Mouse (Mus musculus): ENCODE data around the gene Creb3l1. TPM values are rescaled to one million over a fixed set of nuclear protein-coding genes. Genes with fewer than 3 reads are reported as not detected.
A peak's percentile ranks its signal among the peaks of the same experiment; 100 is the strongest.

Gene Creb3l1
- polyA plus RNA-seq, 1 experiment = 22.5 TPM

DNA sequence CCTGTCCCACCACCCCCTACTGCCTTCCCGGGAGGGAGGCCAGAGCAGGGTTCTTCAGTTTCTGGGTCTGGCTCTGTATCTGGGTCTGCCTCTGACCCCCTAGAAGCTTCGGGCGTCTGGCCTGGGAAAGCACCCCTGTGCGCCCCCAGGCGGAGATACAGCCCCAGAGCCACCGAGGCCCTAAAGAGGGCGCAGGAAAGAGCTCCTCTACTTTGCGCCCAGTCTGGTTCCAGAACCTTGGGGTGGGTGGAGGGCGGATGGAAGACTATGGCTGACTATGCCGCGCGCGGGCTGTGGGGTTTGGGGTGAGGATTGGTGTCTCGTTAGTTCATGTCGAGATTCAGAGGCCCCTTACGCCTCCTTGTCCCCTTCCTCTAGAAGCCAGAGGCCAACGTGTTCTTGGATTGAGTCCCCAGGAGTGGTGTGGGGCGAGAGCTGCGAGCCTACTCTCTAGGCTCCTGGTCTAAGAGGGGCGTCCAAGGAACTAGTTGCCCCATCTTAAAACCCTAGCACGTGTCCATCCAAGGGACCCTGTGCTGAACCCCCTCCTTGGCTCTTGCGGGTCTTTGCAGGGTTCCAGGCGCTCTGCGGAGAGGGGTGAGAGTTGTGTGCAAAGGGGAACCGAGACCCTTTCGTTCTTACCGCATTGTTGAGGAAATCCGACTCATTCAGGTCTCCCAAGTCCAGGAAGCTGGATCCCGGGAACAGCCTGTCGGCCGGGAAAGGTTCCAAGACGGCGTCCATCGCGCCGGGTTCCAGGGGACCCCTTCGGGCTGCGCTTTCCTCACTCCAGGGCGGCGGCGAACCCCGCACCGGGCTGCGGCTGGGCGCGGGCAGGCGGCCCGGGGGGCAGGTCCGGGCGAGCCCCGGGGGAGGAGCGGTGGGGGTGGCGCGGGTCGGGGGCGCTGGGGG, 684 bp downstream of the Creb3l1 start:
- Histone ChIP-seq H3K27ac (ENCODE audit: insufficient read depth, low read depth, low read length) (no peak overlapping the region; the same call in 1 of the 2 replicates), H3K4me3 (ENCODE audit: low read depth, low read length) (peak overlapping the region; percentile 77), H3K27me3 (ENCODE audit: control insufficient read depth, insufficient read depth, low read length) (peaks cover 7% of the 10 kb centered on the region), H3K4me1 (ENCODE audit: control insufficient read depth, insufficient read depth, insufficient read length, low read length) (peaks cover 22% of the 10 kb centered on the region), H3K36me3 (ENCODE audit: control insufficient read depth, insufficient read depth, low read length) (no peaks in the 10 kb centered on the region)
- WGBS = 18% methylated on average over 49 of the region's 56 CpGs
- TF ChIP-seq CTCF (IDR thresholded peaks at IDR 0.05; ENCODE audit: extremely low read depth, insufficient read length, insufficient replicate concordance, low read depth, low read length) (peak; percentile 21; the same call in 1 of the 2 replicates), POLR2A (IDR thresholded peaks at IDR 0.05; ENCODE audit: low read depth, low read length) (no peak)

DNA sequence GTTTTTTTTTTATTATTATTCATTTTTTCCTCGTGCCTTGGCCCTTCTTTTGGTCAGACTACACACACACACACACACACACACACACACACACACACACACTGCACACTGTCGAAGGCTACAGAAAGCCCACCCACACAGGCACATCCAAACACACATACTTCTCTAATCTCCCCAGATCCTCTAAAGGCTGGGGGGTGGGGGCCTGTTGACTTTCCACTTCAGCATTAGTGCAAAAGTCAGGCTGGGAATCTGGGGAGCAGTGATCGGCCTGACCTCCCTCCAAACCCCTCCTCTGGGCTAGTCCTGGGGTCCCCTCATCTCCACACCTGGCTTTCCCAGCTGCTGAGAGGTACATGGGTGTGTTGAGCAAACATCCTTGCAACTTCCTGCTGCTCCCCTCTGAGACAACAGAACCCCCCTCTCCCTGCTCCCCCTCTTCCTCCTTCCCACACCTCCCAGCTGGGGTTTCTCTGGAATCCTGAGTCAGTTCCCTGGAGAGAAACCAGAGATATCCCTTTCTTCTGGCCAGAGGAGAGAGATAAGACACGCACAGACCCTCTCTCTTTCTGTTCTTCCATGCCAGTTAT, 3.5 kb downstream of the Creb3l1 start:
- peaks cover 7% of the 10 kb centered on the region for H3K27me3 ChIP-seq (ENCODE audit: control insufficient read depth, insufficient read depth, low read length)
- H3K4me1 ChIP-seq (ENCODE audit: control insufficient read depth, insufficient read depth, insufficient read length, low read length) = peaks cover 3% of the 10 kb centered on the region

DNA sequence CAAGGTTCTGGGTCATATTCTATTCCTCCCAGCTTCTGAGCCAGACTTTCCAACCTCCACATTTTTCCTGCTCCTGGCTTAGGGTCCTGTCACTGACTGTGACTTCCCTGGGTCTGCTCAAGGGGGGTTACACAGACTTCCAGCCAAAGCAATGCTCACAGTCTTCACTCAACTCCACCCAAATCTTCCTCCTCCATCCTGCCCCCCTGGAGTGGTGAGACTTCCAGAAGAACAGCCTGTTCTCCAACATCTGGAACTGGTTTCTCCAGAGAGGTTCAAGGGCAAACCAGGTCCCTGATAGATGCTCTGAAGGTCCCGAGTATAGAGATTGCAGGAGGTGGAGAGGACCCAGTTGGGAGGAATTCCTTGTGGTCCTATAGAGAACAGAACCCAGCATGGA, 6.9 kb downstream of the Creb3l1 start:
- TF ChIP-seq POLR2A (IDR thresholded peaks at IDR 0.05; ENCODE audit: low read depth, low read length) (no peak), CTCF (IDR thresholded peaks at IDR 0.05; ENCODE audit: extremely low read depth, insufficient read length, insufficient replicate concordance, low read depth, low read length) (no peak)
- WGBS = 59% methylated on average over 1 of the region's 1 CpGs
- no peak overlapping the region for H3K4me3 ChIP-seq (ENCODE audit: low read depth, low read length)
- peaks cover 3% of the 10 kb centered on the region; the same call in 1 of the 2 replicates for H3K4me1 ChIP-seq (ENCODE audit: control insufficient read depth, insufficient read depth, insufficient read length, low read length)
- no peaks in the 10 kb centered on the region for H3K36me3 ChIP-seq (ENCODE audit: control insufficient read depth, insufficient read depth, low read length)
- no peaks in the 10 kb centered on the region for H3K27me3 ChIP-seq (ENCODE audit: control insufficient read depth, insufficient read depth, low read length)
- H3K27ac ChIP-seq (ENCODE audit: insufficient read depth, low read depth, low read length) = no peak overlapping the region

More for the DNA sequence above, 3.5 kb downstream of the Creb3l1 start:
- 27% methylated on average over 4 of the region's 4 CpGs for WGBS
- H3K36me3 ChIP-seq (ENCODE audit: control insufficient read depth, insufficient read depth, low read length) = no peaks in the 10 kb centered on the region
- no peak overlapping the region for H3K27ac ChIP-seq (ENCODE audit: insufficient read depth, low read depth, low read length)
- no peak overlapping the region for H3K4me3 ChIP-seq (ENCODE audit: low read depth, low read length)
- TF ChIP-seq CTCF (IDR thresholded peaks at IDR 0.05; ENCODE audit: extremely low read depth, insufficient read length, insufficient replicate concordance, low read depth, low read length) = no peak
- TF ChIP-seq POLR2A (IDR thresholded peaks at IDR 0.05; ENCODE audit: low read depth, low read length) = no peak

DNA sequence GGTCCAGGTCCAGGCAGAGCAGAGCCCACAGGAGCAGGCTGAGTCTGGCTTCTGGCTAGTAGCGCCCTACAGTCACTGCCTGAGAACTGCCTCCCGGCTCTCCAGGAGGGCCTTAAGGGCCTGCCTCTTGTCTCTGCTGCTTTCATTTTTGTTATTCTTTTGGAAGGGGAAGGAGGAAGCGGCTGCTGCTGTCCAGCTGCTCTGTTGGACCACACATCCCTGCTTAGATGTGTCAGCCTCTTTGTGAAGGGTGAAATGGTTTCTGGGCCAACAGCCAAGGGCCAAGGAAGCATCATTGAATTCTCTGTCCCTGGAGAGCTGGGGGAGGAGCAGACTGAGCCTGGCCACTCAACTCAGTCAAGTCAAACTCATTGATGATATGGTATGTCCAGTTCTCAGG, 7.3 kb downstream of the Creb3l1 start:
- H3K36me3 ChIP-seq (ENCODE audit: control insufficient read depth, insufficient read depth, low read length) = no peaks in the 10 kb centered on the region
- no peak overlapping the region for H3K4me3 ChIP-seq (ENCODE audit: low read depth, low read length)
- no peak overlapping the region for H3K27ac ChIP-seq (ENCODE audit: insufficient read depth, low read depth, low read length)
- no peaks in the 10 kb centered on the region for H3K27me3 ChIP-seq (ENCODE audit: control insufficient read depth, insufficient read depth, low read length)
- 39% methylated on average over 3 of the region's 3 CpGs for WGBS
- peaks cover 3% of the 10 kb centered on the region; the same call in 1 of the 2 replicates for H3K4me1 ChIP-seq (ENCODE audit: control insufficient read depth, insufficient read depth, insufficient read length, low read length)
- no peak for TF ChIP-seq POLR2A (IDR thresholded peaks at IDR 0.05; ENCODE audit: low read depth, low read length)
- TF ChIP-seq CTCF (IDR thresholded peaks at IDR 0.05; ENCODE audit: extremely low read depth, insufficient read length, insufficient replicate concordance, low read depth, low read length) = no peak

DNA sequence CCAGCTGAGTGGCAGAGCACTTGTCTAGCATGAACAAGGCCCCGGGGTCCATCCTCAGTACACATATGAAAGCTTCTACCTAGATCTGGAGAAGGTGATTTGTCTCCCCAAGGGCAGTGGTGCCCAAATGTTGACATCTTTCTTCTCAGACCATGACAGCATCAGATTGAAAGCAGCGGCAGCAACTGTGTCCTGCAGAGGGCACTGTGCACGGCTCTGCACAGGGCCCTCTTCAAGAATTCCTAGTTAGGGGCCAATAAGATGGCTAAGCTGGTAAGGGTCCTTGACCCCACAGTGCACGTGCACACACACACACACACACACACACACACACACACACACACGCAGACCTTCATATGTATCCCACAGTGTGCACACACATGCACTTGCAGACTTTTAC, 9.4 kb downstream of the Creb3l1 start:
- Histone ChIP-seq H3K4me3 (ENCODE audit: low read depth, low read length) (no peak overlapping the region), H3K4me1 (ENCODE audit: control insufficient read depth, insufficient read depth, insufficient read length, low read length) (peaks cover 3% of the 10 kb centered on the region; the same call in 1 of the 2 replicates), H3K27ac (ENCODE audit: insufficient read depth, low read depth, low read length) (no peak overlapping the region), H3K36me3 (ENCODE audit: control insufficient read depth, insufficient read depth, low read length) (no peaks in the 10 kb centered on the region), H3K27me3 (ENCODE audit: control insufficient read depth, insufficient read depth, low read length) (no peaks in the 10 kb centered on the region)
- WGBS = 93% methylated on average over 5 of the region's 5 CpGs
- TF ChIP-seq POLR2A (IDR thresholded peaks at IDR 0.05; ENCODE audit: low read depth, low read length) (no peak), CTCF (IDR thresholded peaks at IDR 0.05; ENCODE audit: extremely low read depth, insufficient read length, insufficient replicate concordance, low read depth, low read length) (no peak)

DNA sequence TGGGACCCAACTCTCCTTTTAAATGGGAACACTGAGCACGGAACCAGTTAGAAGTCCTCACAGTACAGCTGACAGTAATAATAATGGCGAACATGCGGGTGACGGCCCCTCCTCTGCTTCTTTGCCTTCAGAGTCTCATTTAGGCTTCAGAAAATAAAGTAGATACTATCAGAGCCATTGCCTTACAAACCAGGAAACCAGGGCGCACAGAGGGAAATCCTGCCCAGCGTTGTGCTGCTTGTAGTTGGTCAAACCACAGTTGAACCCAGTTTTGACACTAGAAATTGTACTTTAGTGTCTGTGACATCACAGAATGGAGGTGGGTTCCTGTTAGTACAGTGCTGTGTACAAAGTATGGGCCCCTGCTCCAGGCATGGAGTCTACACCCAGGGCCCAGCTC, 10.1 kb downstream of the Creb3l1 start:
- Histone ChIP-seq H3K4me1 (ENCODE audit: control insufficient read depth, insufficient read depth, insufficient read length, low read length) (peaks cover 3% of the 10 kb centered on the region; the same call in 1 of the 2 replicates), H3K27me3 (ENCODE audit: control insufficient read depth, insufficient read depth, low read length) (no peaks in the 10 kb centered on the region)
- WGBS = 84% methylated on average over 6 of the region's 6 CpGs

More for the DNA sequence above, 10.1 kb downstream of the Creb3l1 start:
- no peak overlapping the region for H3K27ac ChIP-seq (ENCODE audit: insufficient read depth, low read depth, low read length)
- no peak overlapping the region for H3K4me3 ChIP-seq (ENCODE audit: low read depth, low read length)
- TF ChIP-seq POLR2A (IDR thresholded peaks at IDR 0.05; ENCODE audit: low read depth, low read length) (no peak), CTCF (IDR thresholded peaks at IDR 0.05; ENCODE audit: extremely low read depth, insufficient read length, insufficient replicate concordance, low read depth, low read length) (no peak)
- H3K36me3 ChIP-seq (ENCODE audit: control insufficient read depth, insufficient read depth, low read length) = no peaks in the 10 kb centered on the region

Data from small intestine, adult 2 months (tissue).